Mouse (Mus musculus) spleen, postnatal 36 days (tissue): Measurements from ENCODE around the gene Mb21d2.

Experiments
- DNase-seq, 2 experiments: peaks; one replicate each; pipeline ENCODE4 v3.0.0; 2022; ENCODE audit warnings: low spot score in 2 of 2, mixed read lengths in 1 of 2

Gene Mb21d2

GRCm38 (mm10) chr16:28902620-28903565 lies 26.6 kb downstream of the Mb21d2 start:
- DNase-seq, result no peak

DNA sequence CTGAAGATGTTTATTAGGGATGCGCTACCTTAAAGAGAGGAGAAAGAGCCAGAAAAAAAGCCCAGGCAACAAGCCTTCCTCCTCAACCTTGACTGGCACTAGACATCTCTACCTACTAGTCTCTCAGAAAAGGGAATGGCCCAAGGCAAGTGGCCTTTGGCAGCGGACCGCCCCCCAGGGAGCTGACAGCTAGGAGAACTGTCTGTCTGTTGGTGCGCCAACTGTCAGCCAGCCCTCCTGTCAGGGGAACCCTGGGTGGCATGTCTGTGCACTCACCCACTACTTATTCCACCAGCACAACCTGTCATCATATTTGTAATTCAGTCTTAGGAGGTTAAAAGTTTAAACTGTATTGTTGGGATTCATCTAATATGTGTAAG lies 30.3 kb downstream of the Mb21d2 start:
- DNase-seq, result no peak

GRCm38 (mm10) chr16:28898509-28899160 lies 30.8 kb downstream of the Mb21d2 start:
- no peak for DNase-seq

- no peak for DNase-seq
Observed at GRCm38 (mm10) chr16:28896571-28896970, 32.9 kb downstream of the Mb21d2 start.

DNA sequence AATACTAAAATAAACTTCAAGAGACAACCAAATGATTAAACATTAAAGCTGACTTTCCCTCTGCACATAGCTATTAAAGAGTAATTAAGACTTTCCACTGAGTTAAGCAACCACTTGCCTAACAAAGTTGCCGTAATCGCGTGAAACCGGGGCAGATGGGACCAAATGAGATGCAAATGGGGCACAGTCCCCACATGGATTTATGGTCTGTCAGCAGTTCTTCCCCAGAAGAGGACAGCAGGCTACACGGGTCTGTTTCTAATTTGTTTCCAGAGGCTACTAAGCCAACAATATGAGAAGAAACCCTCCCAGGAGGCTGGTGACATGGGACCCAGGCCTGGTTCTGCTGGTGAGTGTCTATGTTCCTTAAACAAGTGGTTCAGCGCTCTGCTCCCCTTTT lies 34.6 kb downstream of the Mb21d2 start:
- DNase-seq, result no peak

GRCm38 (mm10) chr16:28893266-28893665 lies 36.2 kb downstream of the Mb21d2 start:
- DNase-seq, result no peak

DNA sequence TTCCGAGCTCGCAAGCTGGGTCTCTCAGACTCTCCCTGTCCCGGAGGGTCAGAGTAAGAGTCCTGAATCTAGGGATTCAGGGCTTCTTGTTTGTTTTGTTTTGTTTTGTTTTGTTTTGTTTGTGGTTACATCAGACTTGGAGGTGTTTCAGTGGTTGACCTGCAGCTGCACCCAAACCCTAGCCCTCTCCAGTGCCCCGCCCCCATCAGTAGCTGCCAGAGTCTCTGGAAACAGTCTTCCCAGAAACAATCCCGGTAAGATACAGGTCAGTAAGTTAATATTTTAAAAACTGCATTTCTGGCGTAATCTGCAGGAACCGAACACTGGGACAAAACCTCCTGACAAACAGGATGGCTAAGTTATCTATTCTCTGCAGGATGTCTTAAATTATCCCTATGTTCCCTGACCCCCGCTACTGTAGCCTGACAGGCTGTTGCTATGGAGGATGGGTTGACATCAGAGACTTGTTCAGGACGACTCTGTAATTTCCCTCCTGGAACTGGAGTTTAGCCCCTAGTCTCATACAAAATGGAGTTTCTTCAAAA lies 43.2 kb downstream of the Mb21d2 start:
- no peak for DNase-seq

GRCm38 (mm10) chr16:28885474-28885873 lies 44.0 kb downstream of the Mb21d2 start:
- DNase-seq, result no peak

DNA sequence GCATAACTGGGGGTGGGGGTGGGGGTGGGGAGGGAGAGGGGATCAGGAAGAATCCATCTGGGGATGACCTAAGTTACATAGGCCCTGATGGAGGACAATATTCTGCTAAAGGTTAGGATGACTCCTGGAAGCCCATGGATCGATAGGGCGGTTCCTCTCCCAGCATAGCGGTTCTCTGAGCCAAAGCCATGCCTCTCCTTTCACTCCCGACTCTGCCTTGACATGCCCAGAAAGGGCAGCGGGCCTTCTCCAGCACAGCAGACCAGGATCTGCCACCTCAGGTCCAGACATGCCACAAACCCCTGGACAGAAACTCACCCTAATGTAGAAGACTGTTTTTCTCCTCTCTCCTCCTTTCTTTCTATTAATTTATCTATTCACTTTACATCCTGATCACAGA lies 44.8 kb downstream of the Mb21d2 start:
- DNase-seq, result no peak

DNA sequence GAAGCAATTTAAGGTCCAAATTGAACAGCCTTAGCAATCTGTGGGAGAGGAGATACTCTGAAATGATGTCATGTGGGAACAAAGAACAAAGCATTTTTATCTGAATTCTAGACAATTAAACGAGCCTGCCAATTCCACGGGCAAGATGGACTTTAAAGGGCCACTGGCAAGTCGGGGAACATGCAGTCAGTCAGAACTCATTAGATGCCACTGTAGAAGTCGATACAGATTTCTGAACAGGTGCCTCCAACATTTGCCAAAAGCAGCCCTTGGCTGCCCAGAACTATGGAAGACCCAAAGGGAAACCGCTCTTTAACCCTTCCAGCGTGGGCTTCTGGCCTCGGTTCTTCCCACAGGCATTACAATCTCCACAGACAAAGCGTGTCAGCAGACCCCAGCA lies 45.8 kb downstream of the Mb21d2 start:
- no peak for DNase-seq

DNA sequence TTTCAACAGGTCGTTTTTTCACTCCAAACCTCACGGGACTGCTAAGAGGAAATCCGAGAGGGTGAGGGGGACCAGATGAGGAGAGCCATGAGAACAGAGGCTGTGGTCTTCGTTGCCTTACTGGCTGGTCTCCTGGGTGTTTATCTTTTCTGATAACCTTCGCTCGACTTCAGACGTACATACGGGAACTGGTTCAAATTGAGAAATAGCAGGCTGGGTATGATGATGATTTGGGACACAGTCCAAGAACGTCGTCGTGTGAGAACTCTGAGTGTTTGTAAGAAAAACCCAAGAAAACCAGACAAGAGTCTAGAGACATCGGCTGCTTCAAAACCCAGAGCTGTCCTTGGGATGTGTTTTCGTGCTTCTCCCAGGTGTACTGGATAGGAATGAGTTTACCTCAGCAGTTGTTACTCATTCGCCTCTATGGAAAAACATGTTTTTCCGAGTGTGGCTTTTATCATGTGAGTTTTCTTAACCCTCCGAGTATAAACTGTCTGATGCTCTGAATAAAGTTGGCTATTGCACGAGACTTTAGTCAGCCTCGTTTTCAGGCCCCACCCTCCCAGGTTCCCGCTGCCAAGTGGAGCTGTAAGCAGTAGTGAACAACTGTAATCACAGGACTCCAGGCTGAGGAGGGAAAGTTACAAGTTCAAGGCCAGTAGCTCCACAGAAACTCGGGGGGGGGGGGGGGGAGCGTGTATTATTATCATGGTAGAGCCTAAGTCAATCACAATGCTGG lies 46.6 kb downstream of the Mb21d2 start:
- DNase-seq, result no peak

GRCm38 (mm10) chr16:28881787-28882186 lies 47.7 kb downstream of the Mb21d2 start:
- DNase-seq, result no peak

DNA sequence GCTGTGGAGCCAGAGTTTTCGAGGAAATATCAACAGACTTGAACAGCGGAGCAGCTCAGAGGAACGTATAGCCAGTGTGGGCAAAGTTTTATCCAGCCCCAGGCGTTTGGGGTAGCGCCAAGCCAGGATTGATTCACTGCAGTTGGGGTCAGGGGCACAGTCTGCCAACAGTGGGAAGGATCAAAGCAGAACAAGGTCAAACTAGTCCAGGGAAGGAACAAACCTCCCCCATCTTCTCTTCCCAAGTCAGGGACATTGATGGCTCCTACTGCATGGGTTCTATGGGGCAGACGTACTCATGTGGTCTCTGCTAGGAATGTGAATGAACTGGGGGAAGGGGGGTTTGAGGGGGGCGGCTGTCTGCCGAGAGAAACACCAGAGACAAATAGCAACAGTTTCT lies 48.7 kb downstream of the Mb21d2 start:
- no peak for DNase-seq

- no peak for DNase-seq
Observed at GRCm38 (mm10) chr16:28880307-28880681, 49.2 kb downstream of the Mb21d2 start.

GRCm38 (mm10) chr16:28879636-28880306 lies 49.7 kb downstream of the Mb21d2 start:
- no peak for DNase-seq

GRCm38 (mm10) chr16:28877162-28877662 lies 52.3 kb downstream of the Mb21d2 start:
- DNase-seq, result no peak

DNA sequence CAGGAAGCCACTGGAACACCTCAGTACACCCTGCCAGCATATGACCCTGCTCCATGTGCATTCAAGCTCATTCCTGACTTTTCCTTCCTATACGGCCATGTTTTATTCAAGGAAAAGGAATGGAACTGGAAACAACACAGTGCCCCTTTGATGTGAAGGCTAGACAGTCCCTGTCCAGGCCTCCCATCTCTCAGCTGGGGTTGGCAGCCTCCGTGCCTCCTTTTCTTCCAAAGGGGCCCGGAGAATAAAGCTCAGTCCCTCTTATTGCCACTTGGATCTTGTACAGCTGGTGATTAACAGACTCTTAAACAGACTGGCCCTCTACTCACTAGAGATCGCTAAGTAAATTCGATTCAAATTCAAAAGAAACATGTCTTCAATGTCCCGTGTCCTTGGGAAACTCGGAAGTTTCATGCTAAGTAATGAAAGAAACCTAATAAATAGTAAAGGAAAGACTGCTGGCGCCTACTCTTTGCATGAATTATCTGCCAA lies 56.0 kb downstream of the Mb21d2 start:
- no peak for DNase-seq

- DNase-seq, result no peak
Observed at GRCm38 (mm10) chr16:28870860-28871259, 58.6 kb downstream of the Mb21d2 start.

DNA sequence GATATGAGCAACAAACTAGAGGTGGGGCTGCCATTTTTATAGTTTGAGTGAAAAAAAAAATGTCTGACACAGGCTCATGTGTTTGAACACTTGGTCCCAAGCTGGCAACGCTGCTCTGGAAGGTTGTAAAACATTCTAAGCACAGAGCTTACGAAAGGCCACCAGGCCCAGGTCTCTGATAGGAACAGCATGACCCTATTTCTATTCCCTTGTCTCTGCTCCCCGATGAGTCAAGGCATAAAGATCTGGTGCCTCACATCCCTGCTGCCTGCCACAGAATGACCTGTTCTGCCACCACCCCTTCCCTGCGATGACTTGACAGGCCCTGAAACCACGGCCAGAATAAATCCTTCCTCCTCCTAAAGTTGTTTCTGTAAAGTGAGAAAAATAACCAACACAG lies 59.0 kb downstream of the Mb21d2 start:
- DNase-seq, result no peak

DNA sequence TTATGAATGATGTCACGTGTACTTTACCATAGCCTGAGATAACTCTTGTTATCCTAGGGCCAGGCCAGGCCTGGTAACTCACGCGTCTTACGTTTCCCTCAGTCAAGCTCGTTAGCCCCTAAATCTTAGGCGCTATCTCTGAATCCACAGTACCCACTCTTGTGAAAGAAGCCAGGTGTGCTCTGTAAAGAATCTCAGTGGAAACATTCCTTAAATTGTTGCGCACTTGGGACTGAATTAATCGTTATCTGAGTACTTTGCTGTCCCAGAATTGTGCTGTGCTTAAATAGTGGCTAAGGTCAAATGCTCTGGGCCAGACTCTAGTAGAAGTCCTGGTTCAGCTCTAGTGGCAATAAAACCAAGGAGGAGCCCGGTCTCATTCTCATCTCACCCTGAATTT lies 60.6 kb downstream of the Mb21d2 start:
- DNase-seq, result no peak

DNA sequence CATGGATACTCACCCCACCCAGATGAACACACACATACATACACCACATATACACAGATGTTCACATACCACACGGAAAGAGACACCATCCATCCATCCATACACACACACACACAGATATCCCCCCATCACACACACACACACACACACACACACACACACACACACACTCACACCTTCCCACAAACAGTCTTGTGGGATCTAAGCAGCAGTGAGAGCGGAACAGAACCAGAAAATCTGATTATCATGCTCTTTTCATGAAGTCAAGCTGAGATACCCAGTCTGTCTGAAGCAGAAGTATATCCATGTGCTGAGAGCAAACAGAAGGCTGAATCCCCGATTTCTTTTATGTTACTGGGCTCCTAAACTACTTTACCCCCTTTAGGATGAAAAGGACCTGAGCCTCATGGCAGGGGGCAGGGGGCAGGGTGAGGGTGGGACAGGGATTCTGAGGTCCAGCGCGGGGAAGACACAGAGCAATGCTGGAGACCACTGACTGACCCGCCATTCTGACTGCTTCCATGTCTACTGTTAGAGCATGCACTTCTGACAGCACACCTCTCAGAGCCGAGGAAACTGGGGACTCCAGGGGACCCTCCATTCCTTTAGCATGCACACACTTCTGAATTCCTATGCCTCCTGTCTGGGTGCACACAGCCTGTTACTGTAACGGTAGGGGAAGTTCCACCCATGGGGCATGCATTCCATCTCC lies 62.7 kb downstream of the Mb21d2 start:
- DNase-seq, result no peak
